Mouse (Mus musculus) kidney, adult 2 months (tissue): Measurements from ENCODE around the gene Hdac7.

Experiments used
- CTCF ChIP-seq: fragments of 200-500 bp; conservative IDR thresholded peaks from 2 replicates; pipeline ENCODE4 v1.5.1; 2011; ENCODE audit warnings: low read depth, mild to moderate bottlenecking, control low read depth, low read length, moderate library complexity, mixed read lengths; ENCODE audit not compliant: insufficient read depth, insufficient read length
- POLR2A ChIP-seq: fragments of 200-500 bp; IDR thresholded peaks from one replicate; pipeline ENCODE4 v1.6.1; 2011; ENCODE audit warnings: low read depth, low read length, control low read depth

GRCm38 (mm10) chr15:97794268-97794667, 50.0 kb downstream of the Hdac7 start:
- TF ChIP-seq CTCF (peak; percentile 31; the same call in 1 of the 2 replicates), POLR2A (no peak)
